Mouse (Mus musculus): Measurements from ENCODE around the gene 1600002K03Rik. TPM values are rescaled to one million over a fixed set of nuclear protein-coding genes. Genes with fewer than 3 reads are reported as not detected.

The 1600002K03Rik gene
- polyA plus RNA-seq, 1 experiment from 2014 or later = 9.5 TPM

GRCm38 (mm10) chr10:80135641-80136040 lies 37.1 kb upstream of the 1600002K03Rik start:
- no peak for ATAC-seq (ENCODE audit: insufficient number of reproducible peaks, insufficient read depth, low FRiP score, low TSS enrichment, low read depth)
- Histone ChIP-seq H3K36me3 (peaks cover 48% of the 10 kb centered on the region), H3K4me2 (no peak overlapping the region), H3K27ac (no peak overlapping the region), H3K27me3 (peaks cover 70% of the 10 kb centered on the region), H3K4me3 (replicated peaks) (no peak overlapping the region), H3K4me1 (replicated peaks) (peaks cover 49% of the 10 kb centered on the region), H3K9me3 (0 out of 2 replicates have a peak, but pooled peaks cover 5% of the 10 kb centered on the region), H3K9ac (replicated peaks) (no peak overlapping the region)
- 89% methylated on average over 1 of the region's 1 CpGs for WGBS

GRCm38 (mm10) chr10:80136179-80136951 lies 36.4 kb upstream of the 1600002K03Rik start:
- H3K27ac ChIP-seq = no peak overlapping the region
- H3K27me3 ChIP-seq = peaks cover 67% of the 10 kb centered on the region
- H3K4me2 ChIP-seq = peak overlapping the region; percentile 98
- 0 out of 2 replicates have a peak, but pooled peaks cover 5% of the 10 kb centered on the region for H3K9me3 ChIP-seq
- H3K4me1 ChIP-seq (replicated peaks) = peaks cover 51% of the 10 kb centered on the region
- no peak for ATAC-seq (ENCODE audit: insufficient number of reproducible peaks, insufficient read depth, low FRiP score, low TSS enrichment, low read depth)
- WGBS = 19% methylated on average over 41 of the region's 49 CpGs
- H3K9ac ChIP-seq (replicated peaks) = peak overlapping the region; percentile 85; the same call in 1 of the 2 replicates
- H3K36me3 ChIP-seq = peaks cover 40% of the 10 kb centered on the region
- H3K4me3 ChIP-seq (replicated peaks) = peak overlapping the region; percentile 81

GRCm38 (mm10) chr10:80136952-80137625 lies 35.7 kb upstream of the 1600002K03Rik start:
- Histone ChIP-seq H3K4me2 (peak overlapping the region; percentile 98), H3K4me1 (replicated peaks) (peaks cover 44% of the 10 kb centered on the region), H3K4me3 (replicated peaks) (peak overlapping the region; percentile 81), H3K9me3 (0 out of 2 replicates have a peak, but pooled peaks cover 5% of the 10 kb centered on the region), H3K27me3 (peaks cover 63% of the 10 kb centered on the region), H3K36me3 (peaks cover 33% of the 10 kb centered on the region), H3K9ac (replicated peaks) (peak overlapping the region; percentile 85), H3K27ac (no peak overlapping the region)
- no peak for ATAC-seq (ENCODE audit: insufficient number of reproducible peaks, insufficient read depth, low FRiP score, low TSS enrichment, low read depth)
- WGBS = 5% methylated on average over 29 of the region's 29 CpGs

- 0 out of 2 replicates have a peak, but pooled peaks cover 5% of the 10 kb centered on the region for H3K9me3 ChIP-seq
- peak overlapping the region; percentile 85 for H3K9ac ChIP-seq (replicated peaks)
- peak overlapping the region; percentile 81 for H3K4me3 ChIP-seq (replicated peaks)
- H3K27ac ChIP-seq = 0 out of 2 replicates have a peak overlapping the region, but pooled peaks have one; percentile 74
- ATAC-seq (ENCODE audit: insufficient number of reproducible peaks, insufficient read depth, low FRiP score, low TSS enrichment, low read depth) = no peak
- WGBS = 4% methylated on average over 30 of the region's 33 CpGs
- peak overlapping the region; percentile 98 for H3K4me2 ChIP-seq
- H3K27me3 ChIP-seq = peaks cover 63% of the 10 kb centered on the region
- peaks cover 46% of the 10 kb centered on the region for H3K4me1 ChIP-seq (replicated peaks)
- H3K36me3 ChIP-seq = peaks cover 25% of the 10 kb centered on the region
These were observed 34.9 kb upstream of the 1600002K03Rik start for GRCm38 (mm10) chr10:80137626-80138552.

- Histone ChIP-seq H3K9me3 (0 out of 2 replicates have a peak, but pooled peaks cover 5% of the 10 kb centered on the region), H3K4me3 (replicated peaks) (peak within 1 kb of the TSS; percentile 81), H3K36me3 (peaks cover 21% of the 10 kb centered on the region), H3K27ac (peak within 1 kb of the TSS; percentile 74), H3K27me3 (peaks cover 63% of the 10 kb centered on the region), H3K9ac (replicated peaks) (peak within 1 kb of the TSS; percentile 85), H3K4me1 (replicated peaks) (peaks cover 47% of the 10 kb centered on the region), H3K4me2 (peak within 1 kb of the TSS; percentile 98)
- WGBS = under 1% methylated on average over 77 of the region's 94 CpGs
- no peak for ATAC-seq (ENCODE audit: insufficient number of reproducible peaks, insufficient read depth, low FRiP score, low TSS enrichment, low read depth)
These were observed 33.9 kb upstream of the 1600002K03Rik start, which contains the start of gene Atp5d for GRCm38 (mm10) chr10:80138553-80139438. TSS of gene Atp5d (plus strand) at chr10:80138632.

GRCm38 (mm10) chr10:80139439-80139775 lies 33.3 kb upstream of the 1600002K03Rik start:
- 1% methylated on average over 10 of the region's 10 CpGs for WGBS
- peaks cover 22% of the 10 kb centered on the region for H3K36me3 ChIP-seq
- ATAC-seq (ENCODE audit: insufficient number of reproducible peaks, insufficient read depth, low FRiP score, low TSS enrichment, low read depth) = no peak
- peak overlapping the region; percentile 98 for H3K4me2 ChIP-seq
- 0 out of 2 replicates have a peak, but pooled peaks cover 5% of the 10 kb centered on the region for H3K9me3 ChIP-seq
- H3K4me1 ChIP-seq (replicated peaks) = peaks cover 47% of the 10 kb centered on the region
- H3K9ac ChIP-seq (replicated peaks) = peak overlapping the region; percentile 85
- peaks cover 61% of the 10 kb centered on the region for H3K27me3 ChIP-seq
- peak overlapping the region; percentile 81 for H3K4me3 ChIP-seq (replicated peaks)
- peak overlapping the region; percentile 74; the same call in 1 of the 2 replicates for H3K27ac ChIP-seq

- Histone ChIP-seq H3K27me3 (peaks cover 54% of the 10 kb centered on the region), H3K36me3 (peaks cover 22% of the 10 kb centered on the region), H3K4me3 (replicated peaks) (peak overlapping the region; percentile 75; the same call in 1 of the 2 replicates), H3K4me2 (peak overlapping the region; percentile 98; the same call in 1 of the 2 replicates), H3K4me1 (replicated peaks) (peaks cover 47% of the 10 kb centered on the region), H3K9me3 (0 out of 2 replicates have a peak, but pooled peaks cover 5% of the 10 kb centered on the region), H3K27ac (no peak overlapping the region), H3K9ac (replicated peaks) (no peak overlapping the region)
- no peak for ATAC-seq (ENCODE audit: insufficient number of reproducible peaks, insufficient read depth, low FRiP score, low TSS enrichment, low read depth)
- WGBS = 75% methylated on average over 11 of the region's 11 CpGs
These were observed 32.6 kb upstream of the 1600002K03Rik start for GRCm38 (mm10) chr10:80139975-80140665.

GRCm38 (mm10) chr10:80140666-80141035 lies 32.1 kb upstream of the 1600002K03Rik start, which contains the start of gene Cbarp:
TSS of gene Cbarp (minus strand) at chr10:80140835.
- Histone ChIP-seq H3K9me3 (0 out of 2 replicates have a peak, but pooled peaks cover 5% of the 10 kb centered on the region), H3K36me3 (peaks cover 27% of the 10 kb centered on the region), H3K9ac (replicated peaks) (peak within 1 kb of the TSS; percentile 40; the same call in 1 of the 2 replicates), H3K27me3 (peaks cover 49% of the 10 kb centered on the region), H3K4me1 (replicated peaks) (peaks cover 52% of the 10 kb centered on the region), H3K27ac (peak within 1 kb of the TSS; percentile 68), H3K4me3 (replicated peaks) (peak within 1 kb of the TSS; percentile 81), H3K4me2 (peak within 1 kb of the TSS; percentile 98)
- no peak for ATAC-seq (ENCODE audit: insufficient number of reproducible peaks, insufficient read depth, low FRiP score, low TSS enrichment, low read depth)
- WGBS = 78% methylated on average over 10 of the region's 10 CpGs

- peak overlapping the region; percentile 68 for H3K27ac ChIP-seq
- no peaks in the 10 kb centered on the region for H3K9me3 ChIP-seq
- ATAC-seq (ENCODE audit: insufficient number of reproducible peaks, insufficient read depth, low FRiP score, low TSS enrichment, low read depth) = peak; percentile 11; the same call in 1 of the 2 replicates
- peaks cover 55% of the 10 kb centered on the region for H3K4me1 ChIP-seq (replicated peaks)
- peak overlapping the region; percentile 75 for H3K4me3 ChIP-seq (replicated peaks)
- peaks cover 43% of the 10 kb centered on the region for H3K27me3 ChIP-seq
- peak overlapping the region; percentile 40; the same call in 1 of the 2 replicates for H3K9ac ChIP-seq (replicated peaks)
- H3K4me2 ChIP-seq = peak overlapping the region; percentile 91
- 1% methylated on average over 29 of the region's 29 CpGs for WGBS
- peaks cover 30% of the 10 kb centered on the region for H3K36me3 ChIP-seq
These were observed 31.5 kb upstream of the 1600002K03Rik start for GRCm38 (mm10) chr10:80141243-80141642.

Data from limb, embryonic 12.5 days (tissue).